Mouse (Mus musculus): ENCODE measurements at regions not wholly inside any gene's neighbourhood (a gene's known extent, or its start where the extent isn't known, plus 50 kb on each side); places are given as distances from the start of the nearest gene placed in this dataset.

DNA sequence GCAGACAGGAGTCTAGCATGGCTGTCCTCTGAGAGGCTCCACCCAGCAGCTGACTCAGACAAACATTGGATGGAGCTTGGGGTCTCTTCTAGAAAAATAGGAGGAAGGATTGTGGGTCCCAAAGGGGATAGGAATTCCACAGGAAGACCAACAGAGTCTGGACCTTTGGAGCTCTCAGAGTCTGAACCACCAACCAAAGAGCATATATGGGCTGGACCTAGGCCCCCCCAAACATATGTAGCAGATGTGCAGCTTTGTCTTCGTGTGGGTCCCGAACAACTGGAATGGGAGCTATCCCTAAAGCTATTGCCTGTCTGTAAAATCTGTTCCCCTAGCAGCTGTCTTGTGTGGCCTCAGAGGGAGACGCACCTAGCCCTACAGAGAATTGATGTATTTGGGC, 50.1 kb upstream of the Cpm start:
- Histone ChIP-seq H3K27me3 (ENCODE audit: control insufficient read depth, insufficient read depth, low read depth, low read length) (no peaks in the 10 kb centered on the region), H3K9ac (ENCODE audit: low read length) (no peak overlapping the region), H3K4me1 (replicated peaks; ENCODE audit: control insufficient read depth, insufficient read depth, low read length) (no peaks in the 10 kb centered on the region), H3K4me2 (ENCODE audit: low read depth, low read length) (no peak overlapping the region), H3K9me3 (ENCODE audit: control insufficient read depth, low read length) (0 out of 2 replicates have a peak, but pooled peaks cover 1% of the 10 kb centered on the region), H3K4me3 (ENCODE audit: low read length) (no peak overlapping the region), H3K36me3 (ENCODE audit: control insufficient read depth, insufficient read depth, low read length) (no peaks in the 10 kb centered on the region), H3K27ac (ENCODE audit: low read length) (no peak overlapping the region)
- WGBS: 84% methylated on average over 3 of the region's 3 CpGs
- ATAC-seq (ENCODE audit: low read depth): no peak

DNA sequence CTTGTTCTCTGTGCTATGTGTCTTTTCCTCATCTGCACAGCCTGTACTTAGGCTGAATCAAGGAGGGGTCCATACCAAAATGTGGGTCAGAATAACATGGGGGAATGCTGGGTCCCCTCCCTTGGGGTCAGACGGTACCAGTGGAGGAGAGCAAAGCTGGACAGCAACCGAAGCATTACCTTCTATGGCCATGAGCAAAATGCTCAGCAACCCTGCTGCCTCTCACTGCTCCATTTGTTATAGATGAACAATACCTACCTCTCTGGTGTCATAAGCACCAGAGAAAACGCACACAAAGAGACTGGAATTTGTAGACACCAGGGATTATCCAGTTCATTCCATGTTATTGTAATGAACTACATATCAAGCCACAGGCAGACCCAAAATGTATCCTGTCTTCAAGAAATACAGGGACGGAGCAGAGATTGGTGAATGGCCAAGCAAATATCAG, 50.6 kb upstream of the Cpm start:
- WGBS: 84% methylated on average over 4 of the region's 4 CpGs
- no peak overlapping the region for H3K27ac ChIP-seq (ENCODE audit: low read length)
- no peak overlapping the region for H3K9ac ChIP-seq (ENCODE audit: low read length)
- ATAC-seq (ENCODE audit: low read depth): no peak
- H3K4me3 ChIP-seq (ENCODE audit: low read length): no peak overlapping the region
- no peaks in the 10 kb centered on the region for H3K27me3 ChIP-seq (ENCODE audit: control insufficient read depth, insufficient read depth, low read depth, low read length)
- H3K4me2 ChIP-seq (ENCODE audit: low read depth, low read length): no peak overlapping the region
- H3K4me1 ChIP-seq (replicated peaks; ENCODE audit: control insufficient read depth, insufficient read depth, low read length): no peaks in the 10 kb centered on the region
- H3K36me3 ChIP-seq (ENCODE audit: control insufficient read depth, insufficient read depth, low read length): no peaks in the 10 kb centered on the region
- 0 out of 2 replicates have a peak, but pooled peaks cover 2% of the 10 kb centered on the region for H3K9me3 ChIP-seq (ENCODE audit: control insufficient read depth, low read length)

GRCm38 (mm10) chr10:117577970-117578695, 51.2 kb upstream of the Cpm start:
- Histone ChIP-seq H3K36me3 (ENCODE audit: control insufficient read depth, insufficient read depth, low read length) (no peaks in the 10 kb centered on the region), H3K4me1 (replicated peaks; ENCODE audit: control insufficient read depth, insufficient read depth, low read length) (no peaks in the 10 kb centered on the region), H3K27me3 (ENCODE audit: control insufficient read depth, insufficient read depth, low read depth, low read length) (no peaks in the 10 kb centered on the region), H3K9ac (ENCODE audit: low read length) (no peak overlapping the region), H3K4me2 (ENCODE audit: low read depth, low read length) (no peak overlapping the region), H3K4me3 (ENCODE audit: low read length) (no peak overlapping the region), H3K27ac (ENCODE audit: low read length) (no peak overlapping the region), H3K9me3 (ENCODE audit: control insufficient read depth, low read length) (0 out of 2 replicates have a peak, but pooled peaks cover 2% of the 10 kb centered on the region)
- no peak for ATAC-seq (ENCODE audit: low read depth)
- 87% methylated on average over 4 of the region's 4 CpGs for WGBS

DNA sequence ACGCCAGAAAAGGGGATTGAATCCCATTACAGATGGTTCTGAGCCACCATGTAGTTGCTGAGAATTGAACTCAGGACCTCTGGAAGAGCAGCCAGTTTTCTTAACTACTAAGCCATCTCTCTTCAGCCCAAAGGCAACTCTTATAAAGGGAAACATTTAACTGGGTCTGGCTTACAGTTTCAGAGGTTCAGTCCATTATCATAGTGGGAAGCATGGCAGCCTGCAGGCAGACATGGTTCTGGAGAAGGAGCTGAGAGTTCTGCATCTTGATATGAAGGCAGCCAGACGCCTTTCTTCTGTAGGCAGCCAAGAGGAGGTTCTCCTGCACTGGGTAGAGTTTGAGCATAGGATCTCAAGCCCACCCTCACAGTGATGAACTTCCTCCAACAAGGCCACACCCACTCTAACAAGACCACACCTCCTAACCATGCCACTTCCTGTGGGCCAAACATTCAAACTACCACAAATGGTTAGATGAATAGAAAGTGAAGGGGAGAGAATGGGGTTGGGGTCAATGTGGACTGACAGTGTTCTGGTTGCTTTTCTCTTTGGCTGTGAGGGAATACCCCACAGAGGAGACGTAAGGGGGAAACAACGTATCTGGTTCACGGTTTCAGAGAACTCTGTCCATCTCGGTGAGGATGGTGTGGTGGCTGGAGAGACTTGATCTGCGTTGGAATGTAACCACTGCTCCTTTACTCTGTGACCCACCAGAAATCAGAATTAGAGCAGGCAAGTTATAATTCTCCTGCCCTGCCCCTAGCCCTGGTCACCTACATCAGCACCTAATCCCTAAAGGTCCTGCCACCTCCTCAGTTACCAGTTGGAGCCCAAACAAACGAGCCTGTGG, 52.2 kb upstream of the Cpm start:
- H3K4me2 ChIP-seq (ENCODE audit: low read depth, low read length): no peak overlapping the region
- 0 out of 2 replicates have a peak, but pooled peaks cover 2% of the 10 kb centered on the region for H3K9me3 ChIP-seq (ENCODE audit: control insufficient read depth, low read length)
- no peaks in the 10 kb centered on the region for H3K36me3 ChIP-seq (ENCODE audit: control insufficient read depth, insufficient read depth, low read length)
- no peak overlapping the region for H3K4me3 ChIP-seq (ENCODE audit: low read length)
- H3K27ac ChIP-seq (ENCODE audit: low read length): no peak overlapping the region
- H3K27me3 ChIP-seq (ENCODE audit: control insufficient read depth, insufficient read depth, low read depth, low read length): peaks cover 3% of the 10 kb centered on the region; the same call in 1 of the 2 replicates
- no peak overlapping the region for H3K9ac ChIP-seq (ENCODE audit: low read length)
- ATAC-seq (ENCODE audit: low read depth): no peak
- H3K4me1 ChIP-seq (replicated peaks; ENCODE audit: control insufficient read depth, insufficient read depth, low read length): no peaks in the 10 kb centered on the region
- WGBS: 86% methylated on average over 8 of the region's 8 CpGs

GRCm38 (mm10) chr10:117576154-117576859, 53.0 kb upstream of the Cpm start:
- peaks cover 3% of the 10 kb centered on the region; the same call in 1 of the 2 replicates for H3K27me3 ChIP-seq (ENCODE audit: control insufficient read depth, insufficient read depth, low read depth, low read length)
- peaks cover 4% of the 10 kb centered on the region; the same call in 1 of the 2 replicates for H3K4me1 ChIP-seq (replicated peaks; ENCODE audit: control insufficient read depth, insufficient read depth, low read length)
- H3K27ac ChIP-seq (ENCODE audit: low read length): no peak overlapping the region
- 0 out of 2 replicates have a peak, but pooled peaks cover 2% of the 10 kb centered on the region for H3K9me3 ChIP-seq (ENCODE audit: control insufficient read depth, low read length)
- no peak for ATAC-seq (ENCODE audit: low read depth)
- 79% methylated on average over 10 of the region's 10 CpGs for WGBS
- no peaks in the 10 kb centered on the region for H3K36me3 ChIP-seq (ENCODE audit: control insufficient read depth, insufficient read depth, low read length)
- H3K4me2 ChIP-seq (ENCODE audit: low read depth, low read length): no peak overlapping the region
- H3K4me3 ChIP-seq (ENCODE audit: low read length): no peak overlapping the region
- H3K9ac ChIP-seq (ENCODE audit: low read length): no peak overlapping the region

DNA sequence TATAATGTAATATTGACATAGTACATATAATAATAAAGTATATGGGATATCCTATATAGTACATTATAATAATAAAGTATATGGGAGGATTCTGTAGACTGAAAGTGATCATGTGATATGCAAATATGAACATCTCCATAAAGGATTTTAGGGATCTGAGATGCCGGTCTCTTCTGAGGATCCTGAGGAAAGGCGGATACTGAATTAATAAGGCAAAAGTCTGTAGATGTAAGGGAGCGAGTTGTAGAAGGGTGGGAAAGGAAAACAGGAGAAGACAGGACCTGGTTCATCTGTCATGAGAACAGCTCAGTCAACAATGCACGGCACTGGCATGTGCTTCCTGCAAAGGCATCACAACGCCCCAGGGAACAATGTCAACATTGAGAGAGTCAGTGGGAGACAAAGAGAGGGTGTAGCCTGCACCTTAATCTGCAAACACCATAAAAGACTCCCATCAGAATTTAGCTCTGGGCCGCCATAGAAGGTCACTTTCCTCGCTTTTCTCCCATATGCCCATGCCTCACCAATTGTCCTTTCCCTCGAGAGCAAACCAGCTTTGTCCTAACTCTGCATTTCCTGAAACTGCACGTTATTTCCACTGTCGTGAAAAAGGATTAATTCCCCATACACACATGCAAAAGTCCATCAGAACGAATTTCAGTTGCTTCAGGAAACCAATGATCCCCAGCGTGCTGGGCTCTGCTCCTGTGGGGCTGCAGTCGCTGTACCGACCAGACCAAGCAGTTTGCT, 53.7 kb upstream of the Cpm start:
- Histone ChIP-seq H3K4me3 (ENCODE audit: low read length) (no peak overlapping the region), H3K27ac (ENCODE audit: low read length) (no peak overlapping the region), H3K27me3 (ENCODE audit: control insufficient read depth, insufficient read depth, low read depth, low read length) (peaks cover 3% of the 10 kb centered on the region; the same call in 1 of the 2 replicates), H3K4me1 (replicated peaks; ENCODE audit: control insufficient read depth, insufficient read depth, low read length) (peaks cover 10% of the 10 kb centered on the region; the same call in 1 of the 2 replicates), H3K4me2 (ENCODE audit: low read depth, low read length) (no peak overlapping the region), H3K9ac (ENCODE audit: low read length) (no peak overlapping the region), H3K9me3 (ENCODE audit: control insufficient read depth, low read length) (0 out of 2 replicates have a peak, but pooled peaks cover 2% of the 10 kb centered on the region), H3K36me3 (ENCODE audit: control insufficient read depth, insufficient read depth, low read length) (no peaks in the 10 kb centered on the region)
- 47% methylated on average over 14 of the region's 14 CpGs for WGBS
- ATAC-seq (ENCODE audit: low read depth): no peak

- 86% methylated on average over 3 of the region's 3 CpGs for WGBS
- H3K4me2 ChIP-seq (ENCODE audit: low read depth, low read length): no peak overlapping the region
- H3K4me1 ChIP-seq (replicated peaks; ENCODE audit: control insufficient read depth, insufficient read depth, low read length): peaks cover 10% of the 10 kb centered on the region; the same call in 1 of the 2 replicates
- no peak for ATAC-seq (ENCODE audit: low read depth)
- peaks cover 3% of the 10 kb centered on the region; the same call in 1 of the 2 replicates for H3K27me3 ChIP-seq (ENCODE audit: control insufficient read depth, insufficient read depth, low read depth, low read length)
- H3K36me3 ChIP-seq (ENCODE audit: control insufficient read depth, insufficient read depth, low read length): no peaks in the 10 kb centered on the region
- no peak overlapping the region for H3K9ac ChIP-seq (ENCODE audit: low read length)
- no peak overlapping the region for H3K27ac ChIP-seq (ENCODE audit: low read length)
- 0 out of 2 replicates have a peak, but pooled peaks cover 2% of the 10 kb centered on the region for H3K9me3 ChIP-seq (ENCODE audit: control insufficient read depth, low read length)
- H3K4me3 ChIP-seq (ENCODE audit: low read length): no peak overlapping the region
Measured at GRCm38 (mm10) chr10:117574915-117575314, 54.4 kb upstream of the Cpm start.

DNA sequence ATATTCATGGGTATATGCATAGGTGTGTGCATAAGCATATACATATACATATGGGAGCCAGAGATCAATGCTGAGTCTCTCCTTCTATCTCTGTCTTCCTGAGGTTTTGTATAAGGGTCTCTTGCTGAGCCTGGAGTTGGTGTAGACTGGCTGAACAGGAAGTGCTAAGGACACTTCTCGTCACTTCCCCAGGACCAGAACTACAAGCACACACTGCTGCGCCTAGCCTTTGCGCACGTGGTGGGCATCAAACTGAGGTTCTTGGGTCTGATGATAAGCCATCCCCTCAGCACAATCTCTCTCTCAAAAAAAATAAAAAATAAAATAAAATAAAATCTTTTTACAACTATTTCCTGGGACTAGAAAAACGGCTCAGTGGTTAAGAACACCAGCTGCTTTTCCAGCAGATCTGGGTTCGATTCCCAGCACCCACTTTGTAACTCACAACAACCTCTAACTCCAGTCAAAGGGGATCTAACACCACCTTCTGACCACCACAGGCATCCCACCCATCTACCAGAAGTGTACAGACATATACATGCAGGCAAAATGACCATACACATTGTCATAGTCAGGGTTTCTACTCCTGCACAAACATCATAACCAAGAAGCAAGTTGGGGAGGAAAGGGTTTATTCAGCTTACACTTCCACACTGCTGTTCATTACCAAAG, 55.1 kb upstream of the Cpm start:
- ATAC-seq (ENCODE audit: low read depth): no peak
- H3K4me1 ChIP-seq (replicated peaks; ENCODE audit: control insufficient read depth, insufficient read depth, low read length): peaks cover 10% of the 10 kb centered on the region; the same call in 1 of the 2 replicates
- H3K4me3 ChIP-seq (ENCODE audit: low read length): no peak overlapping the region
- 85% methylated on average over 6 of the region's 6 CpGs for WGBS
- no peak overlapping the region for H3K4me2 ChIP-seq (ENCODE audit: low read depth, low read length)
- no peak overlapping the region for H3K27ac ChIP-seq (ENCODE audit: low read length)
- H3K36me3 ChIP-seq (ENCODE audit: control insufficient read depth, insufficient read depth, low read length): no peaks in the 10 kb centered on the region
- no peak overlapping the region for H3K9ac ChIP-seq (ENCODE audit: low read length)
- H3K9me3 ChIP-seq (ENCODE audit: control insufficient read depth, low read length): 0 out of 2 replicates have a peak, but pooled peaks cover 2% of the 10 kb centered on the region
- peaks cover 3% of the 10 kb centered on the region; the same call in 1 of the 2 replicates for H3K27me3 ChIP-seq (ENCODE audit: control insufficient read depth, insufficient read depth, low read depth, low read length)

Data from lung, embryonic 16.5 days (tissue).